Mouse (Mus musculus): ENCODE data around the gene Mindy3.

Gene Mindy3

GRCm38 (mm10) chr2:12301431-12302170, 117.7 kb downstream of the Mindy3 start, which contains the start of gene Itga8:
Gene Itga8, minus strand, starts transcription at chr2:12301922.
- DNase-seq (ENCODE audit: low read depth, low spot score): peak; percentile 57

- no peak for DNase-seq (ENCODE audit: low read depth, low spot score)
Observed at GRCm38 (mm10) chr2:12300449-12301228, 118.6 kb downstream of the Mindy3 start.

DNA sequence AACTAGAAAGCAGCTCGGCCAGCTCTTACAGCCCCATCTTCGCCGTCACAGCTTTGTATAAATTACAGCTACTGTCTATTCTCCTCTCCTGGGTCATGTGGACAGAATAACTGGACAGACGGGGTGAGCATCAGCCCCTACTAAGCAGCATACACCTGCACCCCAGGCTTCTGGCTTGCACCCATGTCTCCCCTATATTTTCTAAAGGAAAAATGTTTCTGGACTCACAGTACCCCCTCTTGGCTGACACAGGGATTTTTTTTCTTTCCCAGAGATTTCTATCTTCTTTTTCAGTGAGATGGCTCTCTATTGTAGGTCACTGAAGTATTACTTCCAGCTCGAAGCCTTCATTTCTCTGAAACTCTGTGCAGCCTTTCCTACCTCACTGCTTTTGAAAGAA, 122.0 kb downstream of the Mindy3 start:
- no peak for DNase-seq (ENCODE audit: low read depth, low spot score)
